Mouse (Mus musculus): Measurements from ENCODE around the gene Vps36.

Gene Vps36

GRCm38 (mm10) chr8:22207535-22207934 lies 14.9 kb downstream of the Vps36 start:
- no peak for ATAC-seq (ENCODE audit: insufficient number of reproducible peaks, low FRiP score, low TSS enrichment)

- no peak for ATAC-seq (ENCODE audit: insufficient number of reproducible peaks, low FRiP score, low TSS enrichment)
These were observed 16.4 kb downstream of the Vps36 start for GRCm38 (mm10) chr8:22209012-22209411.

- no peak for ATAC-seq (ENCODE audit: insufficient number of reproducible peaks, low FRiP score, low TSS enrichment)
These were observed 22.2 kb downstream of the Vps36 start for GRCm38 (mm10) chr8:22214826-22215225.

GRCm38 (mm10) chr8:22226361-22226760 lies 33.8 kb downstream of the Vps36 start:
- no peak for ATAC-seq (ENCODE audit: insufficient number of reproducible peaks, low FRiP score, low TSS enrichment)

DNA sequence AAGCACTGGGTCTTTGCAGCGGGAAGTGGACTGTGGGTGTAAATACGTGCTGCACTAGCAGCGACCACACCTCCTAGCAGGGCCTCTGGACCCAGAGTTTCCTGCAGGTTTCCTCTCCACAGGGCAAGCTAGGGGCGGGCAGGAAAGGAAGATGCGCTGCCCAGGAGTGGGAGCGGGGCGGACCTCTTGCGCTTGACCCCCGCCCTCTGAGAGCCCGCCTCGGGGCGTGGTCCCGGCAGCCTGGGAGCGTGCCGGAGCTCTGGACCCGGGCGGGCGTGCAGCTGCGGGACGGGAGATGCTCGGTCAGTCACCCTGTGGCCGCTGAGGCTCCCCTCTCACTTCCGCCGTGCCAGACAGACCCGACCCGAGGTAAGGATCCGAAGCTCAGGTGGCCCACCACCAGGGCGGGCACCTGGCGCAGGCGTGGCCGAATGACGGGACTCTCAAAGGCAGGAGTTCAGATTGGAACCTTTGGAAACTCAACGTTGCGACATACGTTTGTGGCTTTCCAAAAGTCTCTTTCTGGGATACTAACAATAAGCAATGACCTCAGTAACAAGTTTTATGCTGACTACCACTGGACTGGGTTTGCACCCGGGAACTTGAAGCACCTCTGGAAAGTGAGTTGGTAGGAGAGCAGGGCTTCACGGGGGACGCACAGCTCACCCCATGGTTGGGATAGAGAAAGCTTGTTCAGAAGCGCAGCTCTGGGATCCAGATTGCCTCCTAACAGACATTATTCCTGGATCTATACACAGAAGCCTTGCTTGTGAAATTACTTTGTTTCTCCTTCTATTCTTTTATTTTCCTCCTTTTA lies 34.7 kb downstream of the Vps36 start, which contains the start of gene Thsd1:
Gene Thsd1 (plus strand): TSS at position 253 of the 817 bp plus-strand sequence.
- 0 out of 2 replicates have a peak, but pooled peaks have one; percentile 20 for ATAC-seq (ENCODE audit: insufficient number of reproducible peaks, low FRiP score, low TSS enrichment)

GRCm38 (mm10) chr8:22228621-22229020 lies 36.0 kb downstream of the Vps36 start:
- ATAC-seq (ENCODE audit: insufficient number of reproducible peaks, low FRiP score, low TSS enrichment) = no peak

DNA sequence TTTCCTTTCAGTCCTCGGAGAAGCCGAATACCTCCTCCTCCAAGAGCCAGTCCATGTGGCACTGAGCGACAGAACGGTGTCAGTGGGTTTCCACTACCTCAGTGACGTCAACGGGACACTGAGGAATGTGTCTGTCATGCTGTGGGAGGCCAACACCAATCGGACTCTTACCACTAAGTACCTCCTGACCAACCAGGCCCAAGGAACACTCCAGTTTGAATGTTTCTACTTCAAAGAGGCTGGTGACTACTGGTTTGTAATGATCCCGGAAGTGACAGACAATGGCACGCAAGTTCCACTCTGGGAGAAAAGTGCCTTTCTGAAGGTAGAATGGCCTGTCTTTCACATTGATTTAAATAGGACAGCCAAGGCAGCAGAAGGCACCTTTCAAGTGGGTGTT lies 50.4 kb downstream of the Vps36 start:
- no peak for ATAC-seq (ENCODE audit: insufficient number of reproducible peaks, low FRiP score, low TSS enrichment)

- ATAC-seq (ENCODE audit: insufficient number of reproducible peaks, low FRiP score, low TSS enrichment) = no peak
These were observed 53.1 kb downstream of the Vps36 start for GRCm38 (mm10) chr8:22245663-22246062.

DNA sequence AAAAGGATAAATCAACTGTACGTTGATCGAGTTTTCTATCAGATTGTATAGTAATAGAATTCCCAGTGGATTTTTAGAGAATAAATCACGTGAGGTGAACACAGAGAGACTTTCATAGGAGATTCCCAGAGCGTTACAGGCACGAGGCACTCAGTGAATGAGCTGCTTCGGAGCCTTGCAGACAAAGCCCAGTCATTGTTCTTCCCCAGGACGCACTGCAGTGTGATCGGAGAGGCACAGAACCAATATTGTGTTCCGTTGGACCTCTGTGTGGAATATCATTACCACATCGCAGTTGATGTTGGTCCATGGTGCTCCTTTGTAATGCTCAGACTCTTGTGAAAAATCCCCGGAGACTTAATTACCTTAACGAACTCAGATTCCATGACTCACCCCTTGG lies 55.3 kb downstream of the Vps36 start:
- no peak for ATAC-seq (ENCODE audit: insufficient number of reproducible peaks, low FRiP score, low TSS enrichment)

DNA sequence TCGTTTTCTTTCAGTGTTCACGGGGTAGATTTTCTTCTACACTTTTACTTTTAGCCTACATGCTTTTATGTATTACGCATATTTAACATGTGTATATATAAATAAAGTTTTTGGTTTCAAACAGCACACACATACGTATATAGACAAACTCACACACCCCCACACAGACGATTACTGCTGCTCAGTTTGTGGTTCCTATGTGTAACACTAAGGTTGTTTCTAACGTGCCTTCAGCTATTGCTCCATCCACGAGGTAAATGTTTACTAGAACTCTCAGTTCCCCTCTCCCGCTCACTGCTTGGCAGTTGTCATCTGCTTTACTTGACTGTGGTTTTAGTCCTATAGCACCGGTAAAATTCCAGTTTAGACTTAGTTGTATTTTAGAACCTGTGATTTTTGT lies 56.5 kb downstream of the Vps36 start:
- no peak for ATAC-seq (ENCODE audit: insufficient number of reproducible peaks, low FRiP score, low TSS enrichment)

DNA sequence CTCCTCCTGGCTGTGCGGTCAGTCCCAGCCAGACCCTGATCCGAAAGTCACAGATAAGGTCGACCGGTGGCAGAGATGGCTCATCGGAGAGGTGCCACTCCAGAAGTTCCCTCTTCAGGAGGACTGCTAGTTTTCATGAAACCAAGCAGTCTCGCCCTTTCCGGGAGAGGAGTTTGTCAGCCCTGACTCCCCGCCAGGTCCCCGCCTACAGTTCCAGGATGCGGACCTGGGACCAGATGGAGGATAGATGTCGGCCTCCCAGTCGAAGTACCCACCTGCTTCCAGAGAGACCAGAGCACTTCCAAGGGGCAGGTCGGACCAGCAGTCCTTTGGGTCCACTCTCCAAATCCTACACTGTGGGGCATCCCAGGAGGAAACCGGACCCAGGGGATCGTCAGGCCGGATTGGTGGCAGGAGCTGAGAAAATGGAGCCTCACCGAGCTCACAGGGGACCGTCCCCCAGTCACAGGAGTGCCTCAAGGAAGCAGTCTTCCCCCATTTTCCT lies 66.4 kb downstream of the Vps36 start:
- ATAC-seq (ENCODE audit: insufficient number of reproducible peaks, low FRiP score, low TSS enrichment) = no peak

DNA sequence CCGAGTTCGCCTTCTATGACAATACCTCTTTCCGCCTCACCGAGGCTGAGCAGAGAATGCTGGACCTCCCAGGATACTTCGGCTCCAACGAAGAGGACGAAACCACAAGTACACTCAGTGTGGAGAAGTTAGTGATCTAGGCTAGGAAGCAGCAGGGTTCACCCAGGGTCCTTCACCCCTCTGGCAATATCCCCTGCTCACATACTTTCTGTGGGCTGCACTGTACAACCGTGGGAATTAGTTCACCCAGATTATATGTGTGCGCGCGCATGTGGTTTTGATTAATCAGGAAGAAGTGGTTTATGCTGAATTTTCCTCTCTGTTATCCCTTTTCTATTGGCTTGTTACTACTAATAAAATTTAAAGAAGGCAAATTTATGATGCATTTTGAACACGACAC lies 66.9 kb downstream of the Vps36 start:
- no peak for ATAC-seq (ENCODE audit: insufficient number of reproducible peaks, low FRiP score, low TSS enrichment)

DNA sequence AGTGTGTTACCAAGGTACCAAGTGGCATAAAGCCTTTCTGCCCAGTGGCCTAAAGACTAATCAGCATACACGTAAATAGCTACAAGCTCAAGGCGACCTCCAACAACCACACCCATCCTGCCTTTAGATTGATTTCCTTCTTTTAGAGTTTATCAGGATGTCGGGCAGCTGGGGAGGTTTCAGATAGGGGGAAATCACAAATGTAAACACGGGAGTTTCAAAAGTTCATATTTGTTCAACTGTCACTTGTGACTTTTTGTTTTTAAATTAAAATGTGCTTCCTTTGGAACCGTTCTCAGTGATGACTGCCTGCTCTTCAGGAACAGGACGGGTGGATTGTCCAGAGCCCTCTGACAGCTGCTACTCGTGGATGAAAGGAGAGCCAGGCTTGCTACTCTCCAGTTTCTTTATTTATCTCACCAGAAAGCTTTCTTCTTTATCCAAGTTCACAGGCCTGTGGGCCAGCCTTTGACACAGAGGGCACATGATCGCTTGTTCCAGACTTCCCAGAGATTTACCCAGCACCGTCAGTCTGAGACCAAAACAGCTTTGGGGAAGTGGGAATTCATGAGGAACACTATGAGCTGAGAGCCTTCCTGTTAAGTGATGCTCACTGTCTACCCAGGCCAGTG lies 67.6 kb downstream of the Vps36 start:
- ATAC-seq (ENCODE audit: insufficient number of reproducible peaks, low FRiP score, low TSS enrichment) = no peak

DNA sequence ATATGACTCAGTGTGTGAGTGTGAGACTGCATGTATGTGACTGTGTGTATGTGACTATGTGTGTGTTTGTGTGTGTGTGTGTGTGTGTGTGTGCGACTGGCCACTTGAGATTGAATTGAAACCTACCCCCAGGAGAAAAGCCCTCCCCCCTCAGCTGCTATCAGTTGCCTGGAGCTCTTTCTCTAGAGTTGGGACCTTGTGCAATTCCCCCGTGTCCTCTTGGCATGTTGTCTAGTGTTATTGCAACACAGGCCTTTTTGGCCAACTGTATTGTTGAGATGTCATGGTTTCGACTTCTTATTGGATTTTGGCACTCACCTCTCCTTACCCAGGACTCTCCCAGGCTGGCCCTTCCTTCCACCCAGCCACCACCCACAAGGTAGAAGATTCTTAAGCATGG lies 69.7 kb downstream of the Vps36 start:
- ATAC-seq (ENCODE audit: insufficient number of reproducible peaks, low FRiP score, low TSS enrichment) = no peak

DNA sequence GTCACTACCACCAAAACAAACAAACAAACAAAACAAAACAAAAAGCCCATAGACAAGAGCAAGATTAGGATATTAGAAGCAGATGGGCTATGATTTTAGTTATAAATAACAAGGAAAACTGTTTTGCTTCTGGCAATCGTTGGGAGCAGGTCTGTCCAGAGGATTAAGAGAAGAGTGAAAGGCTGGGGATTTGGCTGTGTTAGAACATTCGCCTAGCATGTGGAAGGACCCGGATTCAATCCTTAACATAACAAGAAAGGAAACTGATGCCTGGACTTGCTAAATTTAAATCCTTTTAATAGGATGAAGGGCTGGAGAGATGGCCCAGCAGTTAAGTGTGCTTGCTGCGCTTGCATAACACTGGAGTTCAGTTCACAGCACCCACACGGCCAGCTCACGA lies 71.7 kb downstream of the Vps36 start:
- no peak for ATAC-seq (ENCODE audit: insufficient number of reproducible peaks, low FRiP score, low TSS enrichment)

GRCm38 (mm10) chr8:22264787-22265186 lies 72.2 kb downstream of the Vps36 start:
- ATAC-seq (ENCODE audit: insufficient number of reproducible peaks, low FRiP score, low TSS enrichment) = no peak

GRCm38 (mm10) chr8:22265194-22265593 lies 72.6 kb downstream of the Vps36 start:
- no peak for ATAC-seq (ENCODE audit: insufficient number of reproducible peaks, low FRiP score, low TSS enrichment)

GRCm38 (mm10) chr8:22266809-22267208 lies 74.2 kb downstream of the Vps36 start:
- ATAC-seq (ENCODE audit: insufficient number of reproducible peaks, low FRiP score, low TSS enrichment) = no peak
